Mouse (Mus musculus) CH12.LX (cell line): ENCODE results near the gene Cyp2d40. TPM values are rescaled to one million over a fixed set of nuclear protein-coding genes. Genes with fewer than 3 reads are reported as not detected.

Experiments used
- DNase-seq: peaks from one replicate; pipeline ENCODE4 v3.0.0-alpha.2; 2013; ENCODE audit errors: extremely low read depth
- H3K27ac ChIP-seq: 2 replicates; pipeline ENCODE4 v1.5.1; 2012; ENCODE audit warnings: low read depth, mild to moderate bottlenecking, control low read depth, moderate library complexity; ENCODE audit not compliant: insufficient read depth
- H3K27me3 ChIP-seq: replicated peaks from 2 replicates; pipeline ENCODE3; 2012; ENCODE audit warnings: inconsistent platforms
- H3K36me3 ChIP-seq, 2 experiments: replicated peaks in 1 of 2; 2 replicates each; pipeline versions ENCODE3 to v1.6.1; 2012; ENCODE audit warnings: inconsistent platforms in 1 of 2, low read length in 1 of 2, mild to moderate bottlenecking in 1 of 2, mixed read lengths in 1 of 2, moderate library complexity in 1 of 2; ENCODE audit not compliant: control insufficient read depth in 1 of 2, insufficient read depth in 1 of 2
- H3K4me1 ChIP-seq, 2 experiments: 2 replicates each; pipeline ENCODE4 v1.6.1; 2012; ENCODE audit warnings: inconsistent platforms in 1 of 2, moderate library complexity in 1 of 2; ENCODE audit not compliant: insufficient read depth in 2 of 2, control insufficient read depth in 1 of 2
- H3K4me2 ChIP-seq: 2 replicates; pipeline ENCODE4 v1.6.1; 2012; ENCODE audit warnings: low read depth, mild to moderate bottlenecking, control low read depth; ENCODE audit not compliant: poor library complexity, insufficient read depth, severe bottlenecking
- H3K4me3 ChIP-seq, 3 experiments: fragments of 150-350 bp in 1 of 3; sonication (generic) in 1 of 3; replicated peaks in 1 of 3; 2 replicates each; pipeline versions ENCODE3 to v1.5.1; 2011 to 2012; ENCODE audit warnings: low read depth in 2 of 3, low read length in 2 of 3, mild to moderate bottlenecking in 2 of 3, moderate library complexity in 2 of 3, control low read depth in 1 of 3, improper control_type of control experiment in 1 of 3, inconsistent platforms in 1 of 3, mixed read lengths in 1 of 3; ENCODE audit not compliant: poor library complexity in 1 of 3
- H3K79me2 ChIP-seq: replicated peaks from 2 replicates; pipeline ENCODE4 v1.6.1; 2012; ENCODE audit warnings: mild to moderate bottlenecking, moderate library complexity; ENCODE audit not compliant: control insufficient read depth, poor library complexity, insufficient read depth, severe bottlenecking; ENCODE audit errors: extremely low read depth
- H3K9ac ChIP-seq: 2 replicates; pipeline ENCODE4 v1.6.1; 2012; ENCODE audit warnings: low read depth, mild to moderate bottlenecking, control low read depth, moderate library complexity; ENCODE audit not compliant: insufficient read depth
- H3K9me3 ChIP-seq: replicated peaks from 2 replicates; pipeline ENCODE3; 2012; ENCODE audit warnings: low read length, inconsistent platforms, mixed read lengths
- BHLHE40 ChIP-seq: IDR thresholded peaks from 2 replicates; pipeline ENCODE4 v1.6.1; 2011; ENCODE audit warnings: mild to moderate bottlenecking, low read depth, low read length, improper control_type of control experiment
- CHD1 ChIP-seq: IDR thresholded peaks from 2 replicates; pipeline ENCODE4 v1.6.1; 2012; ENCODE audit warnings: low read depth, low read length, improper control_type of control experiment, inconsistent platforms
- CHD2 ChIP-seq: IDR thresholded peaks from 2 replicates; pipeline ENCODE4 v1.6.1; 2011; ENCODE audit warnings: low read length, improper control_type of control experiment
- E2F4 ChIP-seq: IDR thresholded peaks from 2 replicates; pipeline ENCODE4 v1.6.1; 2011; ENCODE audit warnings: low read depth, low read length, improper control_type of control experiment; ENCODE audit not compliant: insufficient replicate concordance
- ELF1 ChIP-seq: IDR thresholded peaks from 2 replicates; pipeline ENCODE4 v1.6.1; 2014; ENCODE audit warnings: low read depth, mild to moderate bottlenecking, inconsistent platforms, low read length, improper control_type of control experiment
- EP300 ChIP-seq: IDR thresholded peaks from 2 replicates; pipeline ENCODE4 v1.6.1; 2011; ENCODE audit warnings: low read length, improper control_type of control experiment
- ETS1 ChIP-seq: conservative IDR thresholded peaks from 2 replicates; pipeline ENCODE4 v1.6.1; 2012; ENCODE audit warnings: low read depth, mild to moderate bottlenecking, inconsistent platforms, low read length, improper control_type of control experiment, moderate library complexity
- GABPA ChIP-seq: IDR thresholded peaks from 2 replicates; pipeline ENCODE4 v1.6.1; 2012; ENCODE audit warnings: low read depth, low read length, improper control_type of control experiment, inconsistent platforms; ENCODE audit not compliant: insufficient replicate concordance
- IRF4 ChIP-seq: IDR thresholded peaks from 2 replicates; pipeline ENCODE4 v1.6.1; 2014; ENCODE audit warnings: low read depth, mild to moderate bottlenecking, inconsistent platforms, low read length, improper control_type of control experiment
- JUN ChIP-seq: IDR thresholded peaks from 2 replicates; pipeline ENCODE4 v1.6.1; 2011; ENCODE audit warnings: low read depth, mild to moderate bottlenecking, low read length, improper control_type of control experiment, moderate library complexity; ENCODE audit not compliant: insufficient read depth
- JUND ChIP-seq: conservative IDR thresholded peaks from 2 replicates; pipeline ENCODE4 v1.6.1; 2011; ENCODE audit warnings: low read depth, low read length, improper control_type of control experiment
- MAFK ChIP-seq: IDR thresholded peaks from 2 replicates; pipeline ENCODE4 v1.6.1; 2011; ENCODE audit warnings: low read length, improper control_type of control experiment; ENCODE audit not compliant: insufficient replicate concordance
- MAX ChIP-seq: IDR thresholded peaks from 2 replicates; pipeline ENCODE4 v1.6.1; 2011; ENCODE audit warnings: low read length, improper control_type of control experiment
- MAZ ChIP-seq: IDR thresholded peaks from 2 replicates; pipeline ENCODE4 v1.6.1; 2012; ENCODE audit warnings: low read depth, mild to moderate bottlenecking, inconsistent platforms, low read length, improper control_type of control experiment, moderate library complexity
- MXI1 ChIP-seq: IDR thresholded peaks from 2 replicates; pipeline ENCODE4 v1.6.1; 2011; ENCODE audit warnings: mild to moderate bottlenecking, low read depth, low read length, improper control_type of control experiment
- PAX5 ChIP-seq: IDR thresholded peaks from 2 replicates; pipeline ENCODE4 v1.6.1; 2012; ENCODE audit warnings: low read length, inconsistent platforms, mixed read lengths
- POLR2A ChIP-seq: IDR thresholded peaks from 2 replicates; pipeline ENCODE4 v1.6.1; 2011; ENCODE audit warnings: low read depth, mild to moderate bottlenecking, improper control_type of control experiment, low read length
- RAD21 ChIP-seq: IDR thresholded peaks from 2 replicates; pipeline ENCODE4 v1.6.1; 2011; ENCODE audit warnings: low read depth, mild to moderate bottlenecking, low read length, improper control_type of control experiment, moderate library complexity
- RCOR1 ChIP-seq: conservative IDR thresholded peaks from 2 replicates; pipeline ENCODE4 v1.6.1; 2012; ENCODE audit warnings: low read depth, mild to moderate bottlenecking, inconsistent platforms, low read length, improper control_type of control experiment
- SMC3 ChIP-seq: IDR thresholded peaks from 2 replicates; pipeline ENCODE4 v1.6.1; 2011; ENCODE audit warnings: low read depth, low read length, improper control_type of control experiment
- TBP ChIP-seq: conservative IDR thresholded peaks from 2 replicates; pipeline ENCODE4 v1.6.1; 2011; ENCODE audit warnings: low read depth, low read length, improper control_type of control experiment
- TCF12 ChIP-seq: IDR thresholded peaks from 2 replicates; pipeline ENCODE4 v1.6.1; 2014; ENCODE audit warnings: low read depth, mild to moderate bottlenecking, inconsistent platforms, low read length, improper control_type of control experiment
- UBTF ChIP-seq: IDR thresholded peaks from 2 replicates; pipeline ENCODE4 v1.6.1; 2012; ENCODE audit warnings: low read depth, mild to moderate bottlenecking, inconsistent platforms, low read length, improper control_type of control experiment, moderate library complexity
- USF1 ChIP-seq: IDR thresholded peaks from 2 replicates; pipeline ENCODE4 v1.6.1; 2014; ENCODE audit warnings: low read depth, mild to moderate bottlenecking, inconsistent platforms, low read length, improper control_type of control experiment
- ZC3H11A ChIP-seq: IDR thresholded peaks from 2 replicates; pipeline ENCODE4 v1.6.1; 2012; ENCODE audit warnings: low read depth, mild to moderate bottlenecking, inconsistent platforms, low read length, improper control_type of control experiment
- ZKSCAN1 ChIP-seq: IDR thresholded peaks from 2 replicates; pipeline ENCODE4 v1.6.1; 2012; ENCODE audit warnings: low read depth, inconsistent platforms, low read length, improper control_type of control experiment, borderline replicate concordance
- ZNF384 ChIP-seq: IDR thresholded peaks from 2 replicates; pipeline ENCODE4 v1.6.1; 2012; ENCODE audit warnings: low read depth, low read length, improper control_type of control experiment, inconsistent platforms
- dilution Hi-C: fragments of 300-500 bp; cut with MboI; formaldehyde crosslinking; loops from 2 replicates; pipeline ENCODE4 v1.14.3; 2020; ENCODE audit warnings: low sequenced_read_pairs; ENCODE audit not compliant: extremely low pct_unique_long_range_greater_than_20kb, extremely low pct_ligation_motif_present
- in situ Hi-C: fragments of 300-500 bp; cut with MboI; formaldehyde crosslinking; loops from 3 replicates; pipeline ENCODE4 v1.14.3; 2019; ENCODE audit warnings: low sequenced_read_pairs, low pct_ligation_motif_present, low pct_unique_long_range_greater_than_20kb, mixed read lengths
- polyA plus RNA-seq: library from polyadenylated mRNA; unstranded; fragments of >175 nt; gene quantifications from 2 replicates; pipeline ENCODE4 v1.2.1, GENCODE M21; 2012; ENCODE audit warnings: low read depth; ENCODE audit not compliant: insufficient read length
- total RNA-seq, 2 experiments: library from RNA; depleted of rRNA; stranded (reverse); fragments of 300-350 nt in 1 of 2; fragments of >200 nt in 1 of 2; gene quantifications; 2 replicates each; pipeline ENCODE4 v1.2.3; 2012 to 2014

The Cyp2d40 gene
- total and polyA plus RNA-seq, 3 experiments = not detected

DNA sequence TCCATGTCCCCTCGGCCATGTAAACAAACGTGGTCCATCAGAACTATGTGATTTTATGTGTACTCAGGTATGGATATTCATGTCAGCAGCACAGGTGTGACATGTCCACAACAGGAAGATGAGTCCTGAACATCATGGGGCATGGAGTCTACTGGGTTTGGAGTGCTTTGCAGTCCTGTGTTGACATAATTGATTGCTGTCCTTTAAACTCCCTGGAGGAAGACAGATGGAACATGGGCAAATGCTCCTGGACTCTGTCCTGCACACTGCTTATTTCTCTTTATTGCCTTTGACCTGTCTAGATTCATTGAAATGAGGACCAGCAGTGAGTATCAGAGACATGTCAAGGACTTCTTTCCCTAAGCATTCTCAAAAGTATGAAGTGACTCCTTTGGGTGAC is 2.0 kb upstream of the Cyp2d40 start:
- in situ Hi-C loops (loop anchor here (25.0 kb wide), 1 partner anchor 304 kb away; no protein-coding TSS in a partner anchor), dilution Hi-C loops (no loop called here)
- no peaks in the 10 kb centered on the region for H3K4me1 ChIP-seq
- H3K27me3 ChIP-seq = peaks cover 87% of the 10 kb centered on the region
- DNase-seq = no peak
- no peaks in the 10 kb centered on the region for H3K79me2 ChIP-seq
- no peaks in the 10 kb centered on the region for H3K9me3 ChIP-seq
- H3K9ac ChIP-seq = no peak overlapping the region
- no peak overlapping the region for H3K27ac ChIP-seq
- no peaks in the 10 kb centered on the region for H3K36me3 ChIP-seq
- TF ChIP-seq EP300 = no peak
- TF ChIP-seq MAX = no peak
- TF ChIP-seq UBTF = no peak
- TF ChIP-seq CHD2 = no peak
- TF ChIP-seq MAFK = no peak
- TF ChIP-seq POLR2A = no peak
- TF ChIP-seq JUN = no peak
- no peak for TF ChIP-seq PAX5
- TF ChIP-seq USF1 = no peak
- TF ChIP-seq MAZ = no peak
- no peak for TF ChIP-seq JUND
- TF ChIP-seq ETS1 = no peak
- TF ChIP-seq ELF1 = no peak
- TF ChIP-seq CHD1 = no peak
- no peak for TF ChIP-seq RAD21
- TF ChIP-seq TBP = no peak
- no peak overlapping the region for H3K4me3 ChIP-seq
- H3K4me2 ChIP-seq = no peak overlapping the region

DNA sequence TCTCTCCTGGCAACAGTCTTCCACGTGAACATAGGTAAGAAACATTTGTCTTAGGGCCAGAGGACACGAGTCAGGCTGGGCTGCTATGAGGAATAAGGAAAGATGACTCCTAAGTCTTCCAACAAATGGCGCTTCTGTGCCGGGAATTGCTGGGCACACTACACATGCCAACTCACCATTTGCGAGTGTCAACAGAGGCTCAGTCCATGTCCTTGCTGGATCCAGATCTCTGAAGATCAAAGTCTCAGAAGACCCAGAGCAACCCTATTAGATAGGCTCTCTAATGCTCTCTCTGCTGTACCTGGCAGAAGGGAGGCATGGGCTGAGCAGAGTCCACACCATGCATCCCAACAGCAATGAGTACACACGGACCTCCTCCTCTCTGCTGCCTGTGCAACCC is 898 bp upstream of the Cyp2d40 start:
- H3K4me1 ChIP-seq = no peaks in the 10 kb centered on the region
- H3K9ac ChIP-seq = no peak overlapping the region
- peaks cover 86% of the 10 kb centered on the region for H3K27me3 ChIP-seq
- no peak overlapping the region for H3K4me2 ChIP-seq
- in situ Hi-C loops = loop anchor here (25.0 kb wide), 1 partner anchor 303 kb away; no protein-coding TSS in a partner anchor
- no peaks in the 10 kb centered on the region for H3K79me2 ChIP-seq
- no peak for TF ChIP-seq TCF12
- TF ChIP-seq EP300 = no peak
- TF ChIP-seq GABPA = no peak
- no peak for TF ChIP-seq ZKSCAN1
- TF ChIP-seq BHLHE40 = no peak
- TF ChIP-seq MAFK = no peak
- no peak for TF ChIP-seq SMC3
- no peak for TF ChIP-seq CHD1
- TF ChIP-seq RCOR1 = no peak
- no peak for TF ChIP-seq POLR2A
- no peak for TF ChIP-seq IRF4
- TF ChIP-seq UBTF = no peak
- no peak for TF ChIP-seq ZNF384
- TF ChIP-seq E2F4 = no peak
- no peak for TF ChIP-seq JUN
- no peak for TF ChIP-seq MXI1
- no peak for TF ChIP-seq USF1
- TF ChIP-seq ZC3H11A = no peak
- TF ChIP-seq, all 38 proteins: peak for 0
- Histone ChIP-seq H3K36me3 (no peaks in the 10 kb centered on the region), H3K27ac (no peak overlapping the region), H3K9me3 (no peaks in the 10 kb centered on the region), H3K4me3 (no peak overlapping the region)
- dilution Hi-C loops = no loop called here
- no peak for DNase-seq
